Comparison of ENCODE assay signal across 8 mouse cellular contexts in the genomic region with DNA sequence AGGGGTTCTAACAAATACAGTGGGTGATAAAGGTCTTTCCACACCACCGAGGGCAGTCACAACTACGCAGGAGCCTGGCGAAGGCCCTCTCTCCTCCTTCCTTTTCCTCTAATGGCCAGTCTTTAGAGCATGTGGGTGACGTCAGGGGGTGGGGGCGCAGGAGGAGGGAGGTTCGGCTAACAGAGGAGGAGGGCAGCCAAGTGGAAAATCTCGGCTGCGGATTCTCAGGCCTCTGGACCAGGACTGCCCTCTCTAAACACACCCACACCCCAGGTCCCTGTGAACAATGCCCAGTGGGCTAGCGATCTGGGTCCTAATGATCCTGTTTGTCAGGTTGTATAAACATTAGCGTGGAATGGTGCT. TPM values are rescaled to one million over a fixed set of nuclear protein-coding genes. Genes with fewer than 3 reads are reported as not detected.
DNase-seq lines count a peak whose midpoint lies in the region; ATAC-seq lines count a peak whose summit lies in the region.

No protein-coding gene starts in this region.

- peak; percentile 90 for ATAC-seq in hindbrain, embryonic 12.5 days (ENCODE audit: low FRiP score)
- ATAC-seq in lung, embryonic 16.5 days (ENCODE audit: low read depth), result peak; percentile 90
- ATAC-seq in erythroid progenitor cell, adult 5-6 weeks (replicated peaks; ENCODE audit: low FRiP score, poor library complexity, severe bottlenecking), result no peak

- peak overlapping the region; percentile 54 for H3K4me3 ChIP-seq in hindbrain, embryonic 12.5 days
- H3K4me3 ChIP-seq in lung, embryonic 16.5 days (ENCODE audit: low read length), result peak overlapping the region; percentile 60

- H3K4me2 ChIP-seq in hindbrain, embryonic 12.5 days (replicated peaks), result peak overlapping the region; percentile 68
- peak overlapping the region; percentile 87 for H3K4me2 ChIP-seq in lung, embryonic 16.5 days (ENCODE audit: low read depth, low read length)

- H3K9ac ChIP-seq in hindbrain, embryonic 12.5 days, result peak overlapping the region; percentile 96
- peak overlapping the region; percentile 71 for H3K9ac ChIP-seq in lung, embryonic 16.5 days (ENCODE audit: low read length)

- H3K36me3 ChIP-seq in hindbrain, embryonic 12.5 days, result peaks cover 9% of the 10 kb centered on the region
- no peaks in the 10 kb centered on the region; the same call in 1 of the 2 replicates for H3K36me3 ChIP-seq in lung, embryonic 16.5 days (ENCODE audit: control insufficient read depth, insufficient read depth, low read length)

- no peaks in the 10 kb centered on the region for H3K9me3 ChIP-seq in hindbrain, embryonic 12.5 days (replicated peaks)
- H3K9me3 ChIP-seq in lung, embryonic 16.5 days (ENCODE audit: control insufficient read depth, low read length), result no peaks in the 10 kb centered on the region

- peaks cover 23% of the 10 kb centered on the region for H3K4me1 ChIP-seq in hindbrain, embryonic 12.5 days
- peaks cover 5% of the 10 kb centered on the region for H3K4me1 ChIP-seq in lung, embryonic 16.5 days (replicated peaks; ENCODE audit: control insufficient read depth, insufficient read depth, low read length)

- H3K27ac ChIP-seq in hindbrain, embryonic 12.5 days, result peak overlapping the region; percentile 97
- H3K27ac ChIP-seq in lung, embryonic 16.5 days (ENCODE audit: low read length), result peak overlapping the region; percentile 85

- WGBS in hindbrain, embryonic 12.5 days, result 0% methylated on average over 10 of the region's 10 CpGs
- 0% methylated on average over 10 of the region's 10 CpGs for WGBS in lung, embryonic 16.5 days

- DNase-seq in R1 (ENCODE audit: low read depth, low spot score), result peak; percentile 60
- peak; percentile 93 to 95 for DNase-seq in cerebellum, postnatal 14 days
- DNase-seq in frontal cortex, postnatal 25 days (ENCODE audit: low spot score in 2 of 2), result peak; percentile 41 to 51
- peak; percentile 61 to 79 for DNase-seq in layer of hippocampus, postnatal 14 days (ENCODE audit: low spot score in 2 of 2)
- peak; percentile 75 for DNase-seq in ovary, postnatal 36 days (ENCODE audit: low spot score)

- no peaks in the 10 kb centered on the region for H3K27me3 ChIP-seq in hindbrain, embryonic 12.5 days
- H3K27me3 ChIP-seq in lung, embryonic 16.5 days (ENCODE audit: control insufficient read depth, insufficient read depth, low read depth, low read length), result no peaks in the 10 kb centered on the region

RNA-seq across cellular contexts. Expression of a gene that starts 17.8 kb away (rescaled TPM):
- 189 and 192 TPM in 2 replicates for polyA plus RNA-seq in hindbrain, embryonic 12.5 days (2016; fragmentation: Nextera tagmentation; extraction: Ambion mirVana)
- total RNA-seq in layer of hippocampus, postnatal 14 days (2021), result 100 to 1,000 TPM; 210 to 212 TPM
- polyA plus RNA-seq in lung, embryonic 16.5 days (2015; fragmentation: Nextera tagmentation; extraction: Ambion mirVana), result 69.4 and 72.2 TPM in 2 replicates
- not detected in 2 replicates for total RNA-seq in erythroid progenitor cell, adult 5-6 weeks (2015; ENCODE audit: low replicate concordance)
- not detected in 2 replicates for total RNA-seq in erythroid progenitor cell, adult 5-6 weeks (2017; ENCODE audit: low replicate concordance)

RNA-seq across cellular contexts. Expression of a gene that starts 47.0 kb away (rescaled TPM):
- not detected in 2 replicates for polyA plus RNA-seq in hindbrain, embryonic 12.5 days (2016; fragmentation: Nextera tagmentation; extraction: Ambion mirVana)
- not detected for total RNA-seq in layer of hippocampus, postnatal 14 days (2021)
- not detected in 2 replicates for polyA plus RNA-seq in lung, embryonic 16.5 days (2015; fragmentation: Nextera tagmentation; extraction: Ambion mirVana)
- total RNA-seq in erythroid progenitor cell, adult 5-6 weeks (2015; ENCODE audit: low replicate concordance), result not detected in 2 replicates
- not detected in 2 replicates for total RNA-seq in erythroid progenitor cell, adult 5-6 weeks (2017; ENCODE audit: low replicate concordance)

RNA-seq across cellular contexts. Expression of a gene that starts 47.1 kb away (rescaled TPM):
- polyA plus RNA-seq in hindbrain, embryonic 12.5 days (2016; fragmentation: Nextera tagmentation; extraction: Ambion mirVana), result 3.8 and 4.5 TPM in 2 replicates
- 1 to 10 TPM; 1.0 to 1.1 TPM for total RNA-seq in layer of hippocampus, postnatal 14 days (2021)
- 9.1 and 9.7 TPM in 2 replicates for polyA plus RNA-seq in lung, embryonic 16.5 days (2015; fragmentation: Nextera tagmentation; extraction: Ambion mirVana)
- total RNA-seq in erythroid progenitor cell, adult 5-6 weeks (2015; ENCODE audit: low replicate concordance), result not detected in 2 replicates
- total RNA-seq in erythroid progenitor cell, adult 5-6 weeks (2017; ENCODE audit: low replicate concordance), result not detected in 2 replicates

Comparison
In these comparisons a context has a peak if more than half of its experiments do, and no peak if none do; other contexts are left out.
1. RNA of a gene that starts 17.8 kb away (total RNA-seq): 210 to 212 TPM in layer of hippocampus, postnatal 14 days; not detected in erythroid progenitor cell, adult 5-6 weeks; every median in the first group is over 100 times any median in the second.
2. Peak in every context shown above with its lines, with median percentiles within 50 percentile points of each other: DNase-seq.